14 mouse cellular contexts compared by ENCODE assay signal in genomic region chr9:41545776-41546175, GRCm38 (mm10).
DNase-seq lines count a peak whose midpoint lies in the region; ATAC-seq lines count a peak whose summit lies in the region.
"Had no signal": no experiment of that assay in that cellular context is flagged by ENCODE, and none has a peak within 500 bp of the region (broad histone marks: within the 10 kb centered on the region; RNA-seq: fewer than 3 reads in every experiment).

No protein-coding gene starts in this region.

- H3K9ac ChIP-seq in heart, embryonic 12.5 days, result no peak overlapping the region
- H3K9ac ChIP-seq in midbrain, embryonic 11.5 days (ENCODE audit: low read length), result no peak overlapping the region
- no peak overlapping the region for H3K9ac ChIP-seq in midbrain, embryonic 13.5 days (replicated peaks)
- H3K9ac ChIP-seq in heart, embryonic 16.5 days (ENCODE audit: low read length), result no peak overlapping the region
- no peak overlapping the region for H3K9ac ChIP-seq in forebrain, embryonic 13.5 days
- H3K9ac ChIP-seq: heart, embryonic 13.5 days; hindbrain, embryonic 15.5 days; liver, embryonic 12.5 days had no signal

- H3K4me2 ChIP-seq in heart, embryonic 12.5 days, result no peak overlapping the region
- no peak overlapping the region for H3K4me2 ChIP-seq in midbrain, embryonic 11.5 days
- no peak overlapping the region for H3K4me2 ChIP-seq in midbrain, embryonic 13.5 days (replicated peaks)
- no peak overlapping the region for H3K4me2 ChIP-seq in heart, embryonic 16.5 days (ENCODE audit: low read depth, low read length)
- H3K4me2 ChIP-seq in forebrain, embryonic 13.5 days, result no peak overlapping the region
- H3K4me2 ChIP-seq: heart, embryonic 13.5 days; hindbrain, embryonic 15.5 days; liver, embryonic 12.5 days had no signal

- H3K27me3 ChIP-seq in heart, embryonic 12.5 days (replicated peaks), result no peaks in the 10 kb centered on the region; the same call in 1 of the 2 replicates
- no peaks in the 10 kb centered on the region for H3K27me3 ChIP-seq in midbrain, embryonic 11.5 days (ENCODE audit: control insufficient read depth, insufficient read depth, low read length)
- no peaks in the 10 kb centered on the region for H3K27me3 ChIP-seq in midbrain, embryonic 13.5 days
- H3K27me3 ChIP-seq in heart, embryonic 16.5 days (ENCODE audit: control insufficient read depth, insufficient read depth, low read length), result no peaks in the 10 kb centered on the region
- H3K27me3 ChIP-seq in forebrain, embryonic 13.5 days, result no peaks in the 10 kb centered on the region
- H3K27me3 ChIP-seq: heart, embryonic 13.5 days; hindbrain, embryonic 15.5 days; liver, embryonic 12.5 days had no signal

- WGBS in heart, embryonic 12.5 days, result 44% methylated on average over 1 of the region's 1 CpGs
- 83% methylated on average over 1 of the region's 1 CpGs for WGBS in midbrain, embryonic 11.5 days
- WGBS in midbrain, embryonic 13.5 days, result 79% methylated on average over 1 of the region's 1 CpGs
- 56% methylated on average over 1 of the region's 1 CpGs for WGBS in heart, embryonic 16.5 days
- 94% methylated on average over 1 of the region's 1 CpGs for WGBS in forebrain, embryonic 13.5 days

- DNase-seq in heart, adult 8-10 months (ENCODE audit: low spot score), result peak; percentile 70
- peak; percentile 69 for DNase-seq in midbrain, embryonic 11.5 days (ENCODE audit: low spot score, missing footprints)
- no peak for DNase-seq in thymus, postnatal 14 days
- DNase-seq: cerebellum, adult 11-12 months; right cerebral cortex, postnatal 25 days; thymus, postnatal 25 days had no signal

- no peaks in the 10 kb centered on the region for H3K36me3 ChIP-seq in heart, embryonic 12.5 days
- no peaks in the 10 kb centered on the region for H3K36me3 ChIP-seq in midbrain, embryonic 11.5 days (ENCODE audit: control insufficient read depth, insufficient read depth, low read length)
- H3K36me3 ChIP-seq in midbrain, embryonic 13.5 days, result no peaks in the 10 kb centered on the region
- no peaks in the 10 kb centered on the region for H3K36me3 ChIP-seq in heart, embryonic 16.5 days (ENCODE audit: control insufficient read depth, insufficient read depth)
- H3K36me3 ChIP-seq in forebrain, embryonic 13.5 days (ENCODE audit: poor library complexity, severe bottlenecking), result no peaks in the 10 kb centered on the region
- H3K36me3 ChIP-seq: heart, embryonic 13.5 days; hindbrain, embryonic 15.5 days; liver, embryonic 12.5 days had no signal

- 0 out of 2 replicates have a peak, but pooled peaks cover 3% of the 10 kb centered on the region for H3K4me1 ChIP-seq in heart, embryonic 12.5 days (replicated peaks)
- H3K4me1 ChIP-seq in midbrain, embryonic 11.5 days (ENCODE audit: control insufficient read depth, insufficient read depth, low read length), result no peaks in the 10 kb centered on the region
- no peaks in the 10 kb centered on the region for H3K4me1 ChIP-seq in midbrain, embryonic 13.5 days (replicated peaks)
- H3K4me1 ChIP-seq in heart, embryonic 16.5 days (ENCODE audit: control insufficient read depth, insufficient read depth, low read length), result no peaks in the 10 kb centered on the region
- 0 out of 2 replicates have a peak, but pooled peaks cover 3% of the 10 kb centered on the region for H3K4me1 ChIP-seq in forebrain, embryonic 13.5 days
- H3K4me1 ChIP-seq: liver, embryonic 12.5 days had no signal

- H3K4me3 ChIP-seq in heart, embryonic 12.5 days, result no peak overlapping the region
- H3K4me3 ChIP-seq in midbrain, embryonic 11.5 days (ENCODE audit: low read depth, low read length), result no peak overlapping the region
- no peak overlapping the region for H3K4me3 ChIP-seq in midbrain, embryonic 13.5 days (replicated peaks)
- no peak overlapping the region for H3K4me3 ChIP-seq in heart, embryonic 16.5 days (ENCODE audit: low read length)
- no peak overlapping the region for H3K4me3 ChIP-seq in forebrain, embryonic 13.5 days
- H3K4me3 ChIP-seq: heart, embryonic 13.5 days; hindbrain, embryonic 15.5 days; left cerebral cortex, adult 2 months; liver, embryonic 12.5 days had no signal

- no peak overlapping the region for H3K27ac ChIP-seq in heart, embryonic 12.5 days (ENCODE audit: poor library complexity, severe bottlenecking)
- H3K27ac ChIP-seq in midbrain, embryonic 11.5 days (ENCODE audit: low read depth, low read length), result no peak overlapping the region
- no peak overlapping the region for H3K27ac ChIP-seq in midbrain, embryonic 13.5 days
- H3K27ac ChIP-seq in heart, embryonic 16.5 days (ENCODE audit: low read length), result no peak overlapping the region
- H3K27ac ChIP-seq in forebrain, embryonic 13.5 days, result no peak overlapping the region
- H3K27ac ChIP-seq: heart, embryonic 13.5 days; hindbrain, embryonic 15.5 days; left cerebral cortex, adult 2 months; liver, embryonic 12.5 days had no signal

- no peaks in the 10 kb centered on the region for H3K9me3 ChIP-seq in heart, embryonic 12.5 days (replicated peaks)
- no peaks in the 10 kb centered on the region for H3K9me3 ChIP-seq in midbrain, embryonic 11.5 days (ENCODE audit: control insufficient read depth, low read length)
- H3K9me3 ChIP-seq in midbrain, embryonic 13.5 days, result no peaks in the 10 kb centered on the region
- H3K9me3 ChIP-seq in heart, embryonic 16.5 days (replicated peaks; ENCODE audit: control insufficient read depth, low read length), result no peaks in the 10 kb centered on the region
- H3K9me3 ChIP-seq in forebrain, embryonic 13.5 days (replicated peaks), result no peaks in the 10 kb centered on the region
- H3K9me3 ChIP-seq: heart, embryonic 13.5 days; hindbrain, embryonic 15.5 days; liver, embryonic 12.5 days had no signal

- ATAC-seq in heart, embryonic 12.5 days (ENCODE audit: insufficient number of reproducible peaks, low FRiP score), result no peak
- ATAC-seq in midbrain, embryonic 11.5 days (ENCODE audit: low FRiP score), result no peak
- ATAC-seq in midbrain, embryonic 13.5 days, result no peak
- 0 out of 2 replicates have a peak, but pooled peaks have one; percentile 14 for ATAC-seq in heart, embryonic 16.5 days (replicated peaks; ENCODE audit: extremely low read depth, insufficient read depth, low FRiP score)
- no peak for ATAC-seq in forebrain, embryonic 13.5 days
- ATAC-seq: liver, embryonic 12.5 days had no signal
